In genomic region chr15:103335488-103336235, GRCm38 (mm10) we compare ENCODE assay signal across 17 mouse cellular contexts. TPM values are rescaled to one million over a fixed set of nuclear protein-coding genes. Genes with fewer than 3 reads are reported as not detected.
DNase-seq lines count a peak whose midpoint lies in the region; ATAC-seq and TF ChIP-seq lines count a peak whose summit lies in the region.
"Had no signal": no experiment of that assay in that cellular context is flagged by ENCODE, and none has a peak within 500 bp of the region (broad histone marks: within the 10 kb centered on the region; RNA-seq: fewer than 3 reads in every experiment).

No protein-coding gene starts in this region.

- H3K27ac ChIP-seq in hindbrain, embryonic 16.5 days (ENCODE audit: low read depth, low read length): peak overlapping the region; percentile 11; the same call in 1 of the 2 replicates
- no peak overlapping the region for H3K27ac ChIP-seq in hindbrain, embryonic 12.5 days
- peak overlapping the region; percentile 47; the same call in 1 of the 2 replicates for H3K27ac ChIP-seq in midbrain, embryonic 12.5 days (replicated peaks)
- H3K27ac ChIP-seq in thymus, adult 2 months (ENCODE audit: control insufficient read depth, insufficient read depth, low read length): no peak overlapping the region
- H3K27ac ChIP-seq: heart, embryonic 10.5 days; kidney, postnatal 0 days had no signal

- no peak for TF ChIP-seq POLR2A in thymus, adult 2 months (IDR thresholded peaks at IDR 0.05; ENCODE audit: control insufficient read depth, extremely low read depth, insufficient read depth, low read length, poor library complexity)

- no peak for TF ChIP-seq CTCF in E14TG2a.4 (conservative IDR thresholded peaks at IDR 0.05; ENCODE audit: low read length)
- no peak for TF ChIP-seq CTCF in thymus, adult 2 months (IDR thresholded peaks at IDR 0.05; ENCODE audit: borderline replicate concordance, control insufficient read depth, extremely low read depth, insufficient read depth, low read length, poor library complexity)

- H3K9me3 ChIP-seq in hindbrain, embryonic 16.5 days (ENCODE audit: control insufficient read depth, low read length): no peaks in the 10 kb centered on the region
- no peaks in the 10 kb centered on the region for H3K9me3 ChIP-seq in hindbrain, embryonic 12.5 days (replicated peaks)
- no peaks in the 10 kb centered on the region for H3K9me3 ChIP-seq in E14TG2a.4 (ENCODE audit: low read length)
- H3K9me3 ChIP-seq in midbrain, embryonic 12.5 days: no peaks in the 10 kb centered on the region
- H3K9me3 ChIP-seq: heart, embryonic 10.5 days had no signal

- no peaks in the 10 kb centered on the region for H3K36me3 ChIP-seq in hindbrain, embryonic 16.5 days (ENCODE audit: control insufficient read depth, insufficient read depth, low read length)
- no peaks in the 10 kb centered on the region for H3K36me3 ChIP-seq in hindbrain, embryonic 12.5 days
- H3K36me3 ChIP-seq in E14TG2a.4 (ENCODE audit: insufficient read depth, low read length): 0 out of 2 replicates have a peak, but pooled peaks cover 4% of the 10 kb centered on the region
- H3K36me3 ChIP-seq in midbrain, embryonic 12.5 days: no peaks in the 10 kb centered on the region
- no peaks in the 10 kb centered on the region for H3K36me3 ChIP-seq in thymus, adult 2 months (ENCODE audit: control insufficient read depth, insufficient read depth, low read length)
- H3K36me3 ChIP-seq: heart, embryonic 10.5 days had no signal

- H3K9ac ChIP-seq in hindbrain, embryonic 16.5 days (ENCODE audit: low read depth, low read length): peak overlapping the region; percentile 31
- no peak overlapping the region for H3K9ac ChIP-seq in hindbrain, embryonic 12.5 days
- H3K9ac ChIP-seq in midbrain, embryonic 12.5 days (replicated peaks): no peak overlapping the region
- H3K9ac ChIP-seq: lung, embryonic 14.5 days had no signal

- no peaks in the 10 kb centered on the region; the same call in 1 of the 2 replicates for H3K27me3 ChIP-seq in hindbrain, embryonic 16.5 days (replicated peaks; ENCODE audit: control insufficient read depth, insufficient read depth, low read length)
- H3K27me3 ChIP-seq in hindbrain, embryonic 12.5 days: peaks cover 24% of the 10 kb centered on the region
- peaks cover 24% of the 10 kb centered on the region for H3K27me3 ChIP-seq in E14TG2a.4 (ENCODE audit: insufficient read depth, low read length)
- peaks cover 37% of the 10 kb centered on the region for H3K27me3 ChIP-seq in midbrain, embryonic 12.5 days
- H3K27me3 ChIP-seq in thymus, adult 2 months (ENCODE audit: control insufficient read depth, insufficient read depth, low read length): no peaks in the 10 kb centered on the region

- no peak overlapping the region for H3K4me3 ChIP-seq in hindbrain, embryonic 16.5 days (ENCODE audit: low read length)
- no peak overlapping the region for H3K4me3 ChIP-seq in hindbrain, embryonic 12.5 days
- 0 out of 2 replicates have a peak overlapping the region, but pooled peaks have one; percentile 41 for H3K4me3 ChIP-seq in E14TG2a.4 (replicated peaks; ENCODE audit: low read length)
- no peak overlapping the region for H3K4me3 ChIP-seq in midbrain, embryonic 12.5 days
- no peak overlapping the region for H3K4me3 ChIP-seq in thymus, adult 2 months (ENCODE audit: control insufficient read depth, insufficient read depth, low read length)
- H3K4me3 ChIP-seq: heart, embryonic 10.5 days had no signal

- 27% methylated on average over 7 of the region's 7 CpGs for WGBS in hindbrain, embryonic 16.5 days
- 27% methylated on average over 7 of the region's 7 CpGs for WGBS in hindbrain, embryonic 12.5 days
- 16% methylated on average over 7 of the region's 7 CpGs for WGBS in midbrain, embryonic 12.5 days
- WGBS in thymus, adult 2 months: 90% methylated on average over 7 of the region's 7 CpGs

- DNase-seq in MN1 (ENCODE audit: low spot score): peak; percentile 46
- DNase-seq in cerebellum, adult 11-12 months: no peak
- DNase-seq in thymus, adult 2 months: no peak
- DNase-seq: adrenal gland, postnatal 25 days; cerebellum, postnatal 14 days; gastrocnemius, postnatal 36 days; heart, postnatal 14 days; lung, embryonic 14.5 days; thymus, adult 18-20 months had no signal

- peaks cover 21% of the 10 kb centered on the region for H3K4me1 ChIP-seq in hindbrain, embryonic 16.5 days (ENCODE audit: control insufficient read depth, insufficient read depth, low read depth, low read length)
- H3K4me1 ChIP-seq in hindbrain, embryonic 12.5 days: peaks cover 45% of the 10 kb centered on the region
- H3K4me1 ChIP-seq in E14TG2a.4 (replicated peaks; ENCODE audit: low read depth, low read length): peaks cover 90% of the 10 kb centered on the region
- H3K4me1 ChIP-seq in midbrain, embryonic 12.5 days: peaks cover 55% of the 10 kb centered on the region
- peaks cover 31% of the 10 kb centered on the region for H3K4me1 ChIP-seq in thymus, adult 2 months (replicated peaks; ENCODE audit: control insufficient read depth, insufficient read depth, low read length)

- ATAC-seq in hindbrain, embryonic 16.5 days: no peak
- no peak for ATAC-seq in hindbrain, embryonic 12.5 days (ENCODE audit: low FRiP score)
- no peak for ATAC-seq in midbrain, embryonic 12.5 days (ENCODE audit: low FRiP score, low read depth)
- ATAC-seq: CD4-positive, CD25-positive, alpha-beta regulatory T cell, adult 4 months had no signal

- no peak overlapping the region for H3K4me2 ChIP-seq in hindbrain, embryonic 16.5 days (ENCODE audit: low read length)
- H3K4me2 ChIP-seq in hindbrain, embryonic 12.5 days (replicated peaks): no peak overlapping the region
- H3K4me2 ChIP-seq in midbrain, embryonic 12.5 days (replicated peaks): no peak overlapping the region
- H3K4me2 ChIP-seq: liver, embryonic 11.5 days; lung, embryonic 14.5 days had no signal

RNA-seq across cellular contexts. Expression of gene Zfp385a, which starts 4.2 kb away (rescaled TPM):
- polyA plus RNA-seq in hindbrain, embryonic 16.5 days (2015; fragmentation: Nextera tagmentation; extraction: Ambion mirVana): 20.1 and 24.7 TPM in 2 replicates
- 20.5 and 23.8 TPM in 2 replicates for polyA plus RNA-seq in hindbrain, embryonic 12.5 days (2016; fragmentation: Nextera tagmentation; extraction: Ambion mirVana)
- 19.6 and 20.8 TPM in 2 replicates for polyA plus RNA-seq in midbrain, embryonic 12.5 days (2016; fragmentation: Nextera tagmentation; extraction: Ambion mirVana)
- 18.6 and 20.7 TPM in 2 replicates for polyA plus RNA-seq in thymus, adult 2 months (2012; rRNA removed)
- polyA plus RNA-seq: CD4-positive, CD25-positive, alpha-beta regulatory T cell, adult 4 months had no signal

RNA-seq across cellular contexts. Expression of gene Gpr84, which starts 25.2 kb away (rescaled TPM):
- 0.34 and 0.42 TPM in 2 replicates for polyA plus RNA-seq in hindbrain, embryonic 16.5 days (2015; fragmentation: Nextera tagmentation; extraction: Ambion mirVana)
- polyA plus RNA-seq in hindbrain, embryonic 12.5 days (2016; fragmentation: Nextera tagmentation; extraction: Ambion mirVana): 0.36 and 0.51 TPM in 2 replicates
- polyA plus RNA-seq in midbrain, embryonic 12.5 days (2016; fragmentation: Nextera tagmentation; extraction: Ambion mirVana): 0.10 and 0.20 TPM in 2 replicates
- polyA plus RNA-seq in thymus, adult 2 months (2012; rRNA removed): 0.28 and 0.45 TPM in 2 replicates
- polyA plus RNA-seq: CD4-positive, CD25-positive, alpha-beta regulatory T cell, adult 4 months; lung, embryonic 14.5 days had no signal

RNA-seq across cellular contexts. Expression of gene Itga5, which starts 30.9 kb away (rescaled TPM):
- polyA plus RNA-seq in hindbrain, embryonic 16.5 days (2015; fragmentation: Nextera tagmentation; extraction: Ambion mirVana): 6.3 and 8.6 TPM in 2 replicates
- 26.8 and 27.0 TPM in 2 replicates for polyA plus RNA-seq in hindbrain, embryonic 12.5 days (2016; fragmentation: Nextera tagmentation; extraction: Ambion mirVana)
- 19.0 and 21.2 TPM in 2 replicates for polyA plus RNA-seq in midbrain, embryonic 12.5 days (2016; fragmentation: Nextera tagmentation; extraction: Ambion mirVana)
- 20.2 and 20.7 TPM in 2 replicates for polyA plus RNA-seq in thymus, adult 2 months (2012; rRNA removed)

Comparison
In these comparisons a context has a peak if more than half of its experiments do, and no peak if none do; other contexts are left out.
1. H3K27ac ChIP-seq: peak in hindbrain, embryonic 16.5 days (single experiment) and midbrain, embryonic 12.5 days (single experiment); none in hindbrain, embryonic 12.5 days (single experiment) and thymus, adult 2 months (single experiment).